Mouse (Mus musculus) Patski (cell line): Measurements from ENCODE around the gene Ssh2. TPM values are rescaled to one million over a fixed set of nuclear protein-coding genes. Genes with fewer than 3 reads are reported as not detected.

ENCODE experiments used
- ATAC-seq: fragments of 100-300 bp; one replicate; pipeline ENCODE4 v1.8.0; 2021
- CTCF ChIA-PET: fragments of 350-600 bp; sonication (Branson Sonifier 250); formaldehyde crosslinking; loops from one replicate; lab custom pipeline; 2022; ENCODE audit warnings: inconsistent platforms; lab: Charles Lee
- POLR2A ChIA-PET: fragments of 350-600 bp; sonication (Branson Sonifier 250); formaldehyde crosslinking; loops from one replicate; lab custom pipeline; 2022; ENCODE audit warnings: antibody characterized with exemption, inconsistent platforms; lab: Charles Lee
- DNase-seq: peaks from one replicate; pipeline ENCODE4 v3.0.0-alpha.2; 2011; ENCODE audit warnings: low read depth, low spot score
- H3K27me3 ChIP-seq: fragments of 371-371 bp; one replicate; pipeline ENCODE4 v1.5.1; 2021
- CTCF ChIP-seq: fragments of 100-300 bp; IDR thresholded peaks from one replicate; pipeline ENCODE4 v1.5.1; 2021
- in situ Hi-C: fragments of 300-500 bp; cut with MboI; formaldehyde crosslinking; loops from 3 replicates; pipeline ENCODE4 v1.11.1; 2018; ENCODE audit warnings: low pct_unique_long_range_greater_than_20kb, mixed read lengths
- polyA plus RNA-seq: library from polyadenylated mRNA; unstranded; gene quantifications from one replicate; pipeline ENCODE4 v1.2.3, GENCODE M21; 2021

Ssh2 gene
- 6.5 TPM for polyA plus RNA-seq

GRCm38 (mm10) chr11:77215951-77216760 is at the start of gene Ssh2:
Ssh2 (plus strand) TSS chr11:77216287.
- ATAC-seq (peak; percentile 75), DNase-seq (no peak)
- in situ Hi-C loops: no loop called here
- POLR2A ChIA-PET: no interaction called here
- TF ChIP-seq CTCF: no peak
- no peaks in the 10 kb centered on the region for H3K27me3 ChIP-seq
- CTCF ChIA-PET: interaction anchor here (1.0 to 2.3 kb wide), 7 partner anchors 11 to 116 kb away, joined by 3 to 11 read pairs (median 4); no protein-coding TSS in a partner anchor

- ChIA-PET CTCF (interaction anchor here (0.8 kb wide), 1 partner anchor 9 kb away, joined by 3 read pairs; no protein-coding TSS in a partner anchor), POLR2A (no interaction called here)
- ATAC-seq: no peak
- DNase-seq: no peak
- no peak for TF ChIP-seq CTCF
- in situ Hi-C loops: no loop called here
- H3K27me3 ChIP-seq: peaks cover 31% of the 10 kb centered on the region
These were observed 42.4 kb upstream of the Ssh2 start for GRCm38 (mm10) chr11:77173731-77174130.

DNA sequence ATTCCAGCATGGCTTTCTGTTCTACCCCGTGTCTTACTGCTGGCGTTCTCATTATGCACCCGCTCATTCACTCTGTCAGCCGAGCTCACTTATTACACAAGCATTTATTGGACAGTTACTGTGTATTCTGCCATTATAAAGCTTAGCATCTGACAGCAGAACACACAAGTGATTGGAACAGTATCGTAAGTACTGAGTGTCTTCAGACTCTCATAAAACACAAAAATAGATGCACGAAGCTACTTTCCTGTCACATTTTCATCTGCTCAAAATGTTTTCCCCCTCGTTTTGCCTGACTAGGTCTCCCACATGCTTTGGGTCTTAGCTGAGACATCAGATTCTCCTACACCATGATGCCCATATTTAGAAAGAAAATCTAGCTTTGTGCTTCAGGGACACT is 41.6 kb upstream of the Ssh2 start:
- H3K27me3 ChIP-seq: peaks cover 25% of the 10 kb centered on the region
- CTCF ChIA-PET: interaction anchor here (0.8 kb wide), 1 partner anchor 8 kb away, joined by 3 read pairs; no protein-coding TSS in a partner anchor
- no peak for ATAC-seq
- DNase-seq: no peak
- no peak for TF ChIP-seq CTCF
- in situ Hi-C loops: no loop called here
- POLR2A ChIA-PET: no interaction called here

DNA sequence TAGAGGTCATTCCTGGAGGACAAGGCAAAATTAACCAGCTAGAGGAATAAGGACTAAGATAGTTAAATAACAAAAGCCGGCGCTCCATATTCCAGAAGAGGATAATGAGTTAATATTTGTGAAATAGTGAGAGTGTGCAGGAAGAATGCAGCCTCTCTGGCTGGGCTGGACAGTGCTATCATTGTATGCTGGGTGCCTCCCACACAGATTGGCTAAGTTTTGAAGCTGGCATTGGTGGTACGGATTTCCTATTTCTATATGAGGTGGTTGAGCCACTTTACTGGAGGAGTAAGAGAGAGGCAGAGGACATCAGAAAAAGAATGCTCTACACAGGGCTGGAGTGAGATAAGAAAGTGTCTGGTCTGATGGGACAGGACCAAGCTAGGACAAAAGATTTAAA is 36.3 kb upstream of the Ssh2 start:
- ATAC-seq (no peak), DNase-seq (no peak)
- H3K27me3 ChIP-seq: peaks cover 21% of the 10 kb centered on the region
- CTCF ChIA-PET: interaction anchor here (1.2 kb wide), 1 partner anchor 26 kb away, joined by 4 read pairs; no protein-coding TSS in a partner anchor
- no peak for TF ChIP-seq CTCF
- in situ Hi-C loops: no loop called here
- POLR2A ChIA-PET: no interaction called here

DNA sequence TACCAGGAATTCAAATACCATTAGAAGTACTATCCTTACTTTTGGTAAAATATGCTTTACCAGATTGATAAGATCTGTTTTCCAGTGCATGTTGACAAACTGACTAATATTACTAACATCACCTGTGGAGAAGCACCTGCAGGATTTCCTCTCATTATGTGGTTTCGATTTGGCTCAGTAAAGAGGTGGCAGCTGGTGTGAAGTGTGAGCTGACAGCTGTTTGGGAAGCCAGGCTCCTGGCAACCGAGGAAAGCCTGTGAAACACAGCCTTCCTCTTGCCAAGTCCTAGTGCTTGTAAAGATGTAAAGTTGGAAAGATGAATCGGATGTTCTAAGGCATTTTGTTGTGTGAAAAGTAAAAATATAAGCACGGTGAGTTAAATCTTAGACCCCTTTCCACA is 35.2 kb upstream of the Ssh2 start:
- TF ChIP-seq CTCF: no peak
- ChIA-PET CTCF (no interaction called here), POLR2A (no interaction called here)
- peaks cover 18% of the 10 kb centered on the region for H3K27me3 ChIP-seq
- no peak for ATAC-seq
- in situ Hi-C loops: no loop called here
- no peak for DNase-seq

- in situ Hi-C loops: no loop called here
- TF ChIP-seq CTCF: no peak
- POLR2A ChIA-PET: no interaction called here
- DNase-seq (no peak), ATAC-seq (no peak)
- peaks cover 12% of the 10 kb centered on the region for H3K27me3 ChIP-seq
- CTCF ChIA-PET: no interaction called here
These were observed 34.6 kb upstream of the Ssh2 start for GRCm38 (mm10) chr11:77181528-77181927.

DNA sequence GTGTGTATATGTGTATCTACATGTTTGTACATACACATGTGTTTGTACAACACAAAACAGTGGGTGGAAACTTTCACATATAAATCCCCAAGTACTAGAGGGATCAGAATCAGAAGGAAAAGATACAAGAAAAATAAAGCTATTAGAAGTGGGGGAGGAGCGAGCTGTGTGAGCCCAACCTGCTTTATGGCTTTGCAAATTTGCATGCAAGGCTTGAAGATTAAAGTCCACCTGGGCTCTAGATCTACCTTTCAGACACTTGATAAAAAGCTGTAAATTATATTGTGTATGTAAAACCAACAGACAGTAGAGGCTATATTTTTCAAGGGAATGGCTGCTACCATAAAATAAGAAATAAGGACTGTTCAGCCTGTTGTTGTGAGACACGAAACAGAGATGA is 34.0 kb upstream of the Ssh2 start:
- ATAC-seq (no peak), DNase-seq (no peak)
- no peak for TF ChIP-seq CTCF
- in situ Hi-C loops: no loop called here
- H3K27me3 ChIP-seq: peaks cover 7% of the 10 kb centered on the region
- ChIA-PET CTCF (no interaction called here), POLR2A (interaction anchor here (1.1 kb wide), 1 partner anchor 13 kb away, joined by 6 read pairs; no protein-coding TSS in a partner anchor)

DNA sequence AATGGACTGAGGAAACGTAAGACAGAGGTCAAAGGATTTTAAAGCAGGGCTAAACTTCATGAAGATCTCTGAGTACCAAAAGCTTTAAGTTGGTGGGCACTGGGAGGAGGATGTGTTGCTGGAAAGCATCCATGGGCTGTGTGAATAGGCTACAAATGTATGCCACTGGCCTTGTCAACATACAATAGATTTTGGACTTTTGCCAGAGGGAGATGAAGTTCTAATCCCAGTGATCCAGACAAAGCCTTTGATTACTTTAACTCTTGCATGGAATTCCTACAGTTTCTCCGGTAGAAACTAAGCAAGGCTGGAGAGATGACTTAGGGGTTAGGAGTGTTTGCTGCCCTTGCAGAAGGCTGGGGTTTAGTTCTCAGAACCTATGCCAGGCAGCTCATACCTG is 33.5 kb upstream of the Ssh2 start:
- POLR2A ChIA-PET: interaction anchor here (1.1 kb wide), 1 partner anchor 13 kb away, joined by 6 read pairs; no protein-coding TSS in a partner anchor
- no peak for DNase-seq
- TF ChIP-seq CTCF: no peak
- in situ Hi-C loops: no loop called here
- CTCF ChIA-PET: interaction anchor here (1.0 to 1.2 kb wide), 2 partner anchors 8 to 11 kb away, joined by 3 to 4 read pairs; no protein-coding TSS in a partner anchor
- ATAC-seq: no peak
- peaks cover 6% of the 10 kb centered on the region for H3K27me3 ChIP-seq

GRCm38 (mm10) chr11:77184926-77185325 is 31.2 kb upstream of the Ssh2 start:
- TF ChIP-seq CTCF: no peak
- ChIA-PET POLR2A (no interaction called here), CTCF (interaction anchor here (0.9 to 1.6 kb wide), 2 partner anchors 14 to 66 kb away, joined by 3 read pairs; no protein-coding TSS in a partner anchor)
- ATAC-seq (no peak), DNase-seq (no peak)
- in situ Hi-C loops: no loop called here
- peaks cover 6% of the 10 kb centered on the region for H3K27me3 ChIP-seq

DNA sequence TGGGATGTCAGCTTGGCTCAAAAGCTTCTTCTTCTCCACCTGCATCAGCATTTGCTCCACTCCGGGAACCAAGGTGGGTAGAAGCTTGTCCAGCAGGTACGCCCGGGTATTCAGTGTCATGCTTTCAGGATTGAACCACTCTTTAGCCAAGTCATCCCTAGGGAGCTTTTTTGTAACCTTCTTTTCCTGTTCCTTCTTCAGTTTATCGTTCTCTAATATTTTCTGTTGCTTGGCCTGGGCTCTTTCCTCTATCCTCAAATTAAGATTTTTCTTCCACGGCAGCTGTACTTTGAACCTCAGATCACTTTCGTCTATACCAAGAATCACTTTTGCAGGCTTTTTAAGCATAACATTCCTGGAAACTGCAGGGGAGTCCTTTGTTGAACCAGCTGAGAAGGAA is 27.2 kb upstream of the Ssh2 start, which contains the start of gene Efcab5:
Gene Efcab5 (minus strand): TSS at position 101 of the 400 bp plus-strand sequence.
- no peak for TF ChIP-seq CTCF
- H3K27me3 ChIP-seq: no peaks in the 10 kb centered on the region
- DNase-seq (no peak), ATAC-seq (no peak)
- CTCF ChIA-PET: interaction anchor here (2.4 kb wide), 1 partner anchor 26 kb away, joined by 7 read pairs; no protein-coding TSS in a partner anchor
- in situ Hi-C loops: no loop called here
- POLR2A ChIA-PET: no interaction called here

DNA sequence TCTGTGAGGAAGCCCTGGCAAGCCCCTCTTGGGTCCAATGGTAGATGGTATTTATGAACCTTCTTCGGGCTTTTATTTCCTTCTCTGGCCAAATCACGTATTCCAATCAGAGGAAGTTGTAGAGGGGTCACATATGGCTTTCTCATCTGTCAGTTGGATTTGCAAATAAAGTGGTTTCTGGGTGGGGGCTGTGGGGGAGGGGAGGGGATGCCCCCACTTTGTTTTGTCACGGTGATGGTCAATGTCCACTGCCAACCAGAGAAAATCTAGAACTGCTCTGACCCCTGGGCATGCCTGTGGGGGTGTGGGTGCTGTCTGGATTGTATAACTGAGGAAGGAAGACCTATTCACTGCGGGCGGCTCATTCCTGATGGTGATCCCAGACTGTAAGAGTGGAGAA is 22.7 kb upstream of the Ssh2 start:
- no peak for ATAC-seq
- H3K27me3 ChIP-seq: no peaks in the 10 kb centered on the region
- ChIA-PET CTCF (interaction anchor here (1.2 kb wide), 2 partner anchors 10 to 14 kb away, joined by 4 read pairs; no protein-coding TSS in a partner anchor), POLR2A (interaction anchor here (0.6 kb wide), 1 partner anchor 54 kb away, joined by 4 read pairs; no protein-coding TSS in a partner anchor)
- no peak for TF ChIP-seq CTCF
- no peak for DNase-seq
- in situ Hi-C loops: no loop called here
